Mouse (Mus musculus): ENCODE measurements around the gene Prmt8. TPM values are rescaled to one million over a fixed set of nuclear protein-coding genes. Genes with fewer than 3 reads are reported as not detected.

The Prmt8 gene
- polyA plus RNA-seq, 1 experiment from 2014 or later: 0.13 TPM

DNA sequence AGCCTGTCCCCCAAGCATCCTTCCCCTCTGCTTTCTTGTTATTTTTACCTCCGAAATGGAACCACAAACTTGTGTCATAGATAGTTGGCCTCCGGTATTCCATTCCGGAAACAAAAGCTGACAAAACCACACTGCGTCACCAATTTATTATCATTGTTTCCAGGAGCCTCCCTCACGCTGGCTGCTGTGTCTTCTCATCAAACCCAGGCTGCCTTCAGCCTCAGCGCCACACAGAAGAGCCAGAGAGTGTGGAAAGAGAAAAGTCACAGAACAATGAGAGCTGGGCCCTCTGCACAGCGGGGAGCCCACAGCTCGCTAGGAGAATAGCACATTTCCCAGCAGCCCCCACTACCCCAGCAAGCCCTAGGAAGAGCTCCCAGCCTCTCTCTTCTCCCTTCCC is 46.1 kb downstream of the Prmt8 start:
- Histone ChIP-seq H3K9ac (ENCODE audit: low read length) (no peak overlapping the region), H3K9me3 (ENCODE audit: control insufficient read depth, low read length) (no peaks in the 10 kb centered on the region), H3K4me1 (ENCODE audit: control insufficient read depth, insufficient read depth, low read length) (no peaks in the 10 kb centered on the region), H3K27me3 (ENCODE audit: control insufficient read depth, insufficient read depth, low read length) (no peaks in the 10 kb centered on the region), H3K36me3 (ENCODE audit: control insufficient read depth, insufficient read depth, low read length) (no peaks in the 10 kb centered on the region), H3K27ac (replicated peaks; ENCODE audit: low read depth, low read length) (no peak overlapping the region), H3K4me3 (ENCODE audit: low read depth, low read length) (no peak overlapping the region), H3K4me2 (ENCODE audit: low read depth, severe bottlenecking) (no peak overlapping the region)
- ATAC-seq (ENCODE audit: insufficient number of reproducible peaks, low FRiP score, low TSS enrichment, low read depth) (no peak), DNase-seq (ENCODE audit: low spot score) (no peak)
- WGBS: 64% methylated on average over 8 of the region's 8 CpGs

DNA sequence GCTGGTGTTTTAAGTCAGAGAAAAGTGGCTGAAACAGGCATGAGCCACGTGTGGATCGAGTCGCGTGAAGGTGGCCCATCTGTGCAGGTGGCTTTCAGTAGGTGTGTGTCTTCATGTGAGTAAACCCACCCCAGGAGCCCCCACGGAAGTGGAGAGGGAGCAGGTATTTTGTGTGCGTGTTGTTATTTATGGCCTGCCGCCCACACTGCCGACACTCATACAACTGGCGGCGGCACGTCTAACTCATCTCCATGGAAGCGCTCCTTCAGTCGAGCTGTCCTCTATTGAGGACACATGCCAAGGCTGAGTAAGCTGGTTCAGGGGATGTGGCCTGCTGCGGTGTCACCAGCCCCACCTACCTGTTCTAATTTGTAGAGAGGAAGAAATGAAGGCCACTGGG is 49.4 kb downstream of the Prmt8 start:
- DNase-seq (ENCODE audit: low spot score) (no peak), ATAC-seq (ENCODE audit: insufficient number of reproducible peaks, low FRiP score, low TSS enrichment, low read depth) (no peak)
- Histone ChIP-seq H3K4me2 (ENCODE audit: low read depth, severe bottlenecking) (no peak overlapping the region), H3K27me3 (ENCODE audit: control insufficient read depth, insufficient read depth, low read length) (no peaks in the 10 kb centered on the region), H3K4me1 (ENCODE audit: control insufficient read depth, insufficient read depth, low read length) (no peaks in the 10 kb centered on the region), H3K4me3 (ENCODE audit: low read depth, low read length) (no peak overlapping the region), H3K27ac (replicated peaks; ENCODE audit: low read depth, low read length) (no peak overlapping the region), H3K9ac (ENCODE audit: low read length) (no peak overlapping the region), H3K9me3 (ENCODE audit: control insufficient read depth, low read length) (no peaks in the 10 kb centered on the region), H3K36me3 (ENCODE audit: control insufficient read depth, insufficient read depth, low read length) (no peaks in the 10 kb centered on the region)
- 86% methylated on average over 14 of the region's 14 CpGs for WGBS

DNA sequence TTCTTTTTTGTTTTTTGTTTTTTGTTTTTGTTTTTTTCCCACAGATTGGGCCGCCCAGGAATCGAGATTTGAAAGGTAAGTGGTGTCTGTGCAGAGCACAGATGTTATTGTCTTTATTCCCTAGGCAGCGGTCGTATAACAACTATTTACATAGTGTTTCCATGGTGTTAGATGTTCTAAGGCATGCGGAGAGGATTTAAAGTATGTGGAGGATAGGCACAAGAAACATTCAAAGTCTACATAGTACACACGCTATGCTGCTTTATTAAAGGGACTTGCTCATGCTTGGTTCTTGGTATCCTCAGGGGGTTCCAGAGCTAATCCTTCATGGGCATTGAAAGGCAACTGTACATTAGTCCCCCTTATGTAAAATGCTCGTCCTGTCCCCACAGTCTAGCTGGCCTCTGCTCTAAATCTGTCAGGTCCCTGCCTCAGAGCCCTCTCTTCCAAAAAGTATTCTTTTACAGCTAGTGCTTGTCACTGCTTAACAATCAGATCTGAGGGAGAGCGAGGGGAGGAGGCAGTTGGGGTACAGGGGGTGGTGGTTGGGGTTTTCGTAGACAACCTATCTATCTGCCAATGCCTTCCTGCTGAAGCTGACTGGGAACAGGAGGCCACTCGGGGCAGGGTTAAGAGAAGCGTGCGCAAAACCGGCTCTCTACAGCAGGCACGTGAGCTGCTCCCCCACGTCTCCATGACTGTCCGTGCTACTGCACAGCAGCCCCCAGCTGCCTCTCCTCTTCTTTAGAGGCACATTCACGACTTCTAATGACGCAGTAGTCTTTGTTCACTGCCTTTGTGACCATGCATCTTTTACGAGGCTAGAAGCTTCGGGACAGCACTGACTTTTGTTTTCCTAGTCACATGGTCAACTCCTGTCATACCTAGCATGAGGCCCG is 51.8 kb downstream of the Prmt8 start:
- H3K4me2 ChIP-seq (ENCODE audit: low read depth, severe bottlenecking): no peak overlapping the region
- no peak overlapping the region for H3K4me3 ChIP-seq (ENCODE audit: low read depth, low read length)
- ATAC-seq (ENCODE audit: insufficient number of reproducible peaks, low FRiP score, low TSS enrichment, low read depth) (no peak), DNase-seq (ENCODE audit: low spot score) (no peak)
- no peaks in the 10 kb centered on the region for H3K27me3 ChIP-seq (ENCODE audit: control insufficient read depth, insufficient read depth, low read length)
- H3K9ac ChIP-seq (ENCODE audit: low read length): no peak overlapping the region
- H3K4me1 ChIP-seq (ENCODE audit: control insufficient read depth, insufficient read depth, low read length): no peaks in the 10 kb centered on the region
- H3K9me3 ChIP-seq (ENCODE audit: control insufficient read depth, low read length): no peaks in the 10 kb centered on the region
- H3K36me3 ChIP-seq (ENCODE audit: control insufficient read depth, insufficient read depth, low read length): no peaks in the 10 kb centered on the region
- WGBS: 66% methylated on average over 21 of the region's 21 CpGs
- no peak overlapping the region for H3K27ac ChIP-seq (replicated peaks; ENCODE audit: low read depth, low read length)

DNA sequence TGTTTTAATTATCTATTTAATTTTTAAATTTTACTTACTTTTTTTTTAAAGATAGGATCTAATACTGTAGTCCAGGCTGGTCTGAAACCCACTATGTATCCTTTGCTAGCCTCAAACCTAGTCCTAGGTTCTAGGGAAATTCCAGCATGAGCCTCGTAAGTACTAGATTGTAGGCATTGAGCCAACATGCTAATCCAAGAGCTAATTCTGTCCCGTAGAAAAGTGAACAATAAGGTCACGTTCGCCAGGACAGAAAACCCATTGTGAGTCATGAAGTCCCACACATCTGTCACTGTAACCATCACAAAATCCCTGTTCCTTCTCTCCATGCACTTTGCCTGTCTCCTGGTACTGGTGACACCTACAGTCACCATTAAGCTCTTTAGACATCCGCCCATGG is 53.8 kb downstream of the Prmt8 start:
- no peak for DNase-seq (ENCODE audit: low spot score)
- no peak for ATAC-seq (ENCODE audit: insufficient number of reproducible peaks, low FRiP score, low TSS enrichment, low read depth)
- Histone ChIP-seq H3K9ac (ENCODE audit: low read length) (no peak overlapping the region), H3K9me3 (ENCODE audit: control insufficient read depth, low read length) (no peaks in the 10 kb centered on the region), H3K4me3 (ENCODE audit: low read depth, low read length) (no peak overlapping the region), H3K27ac (replicated peaks; ENCODE audit: low read depth, low read length) (no peak overlapping the region), H3K4me1 (ENCODE audit: control insufficient read depth, insufficient read depth, low read length) (no peaks in the 10 kb centered on the region), H3K36me3 (ENCODE audit: control insufficient read depth, insufficient read depth, low read length) (no peaks in the 10 kb centered on the region), H3K4me2 (ENCODE audit: low read depth, severe bottlenecking) (no peak overlapping the region), H3K27me3 (ENCODE audit: control insufficient read depth, insufficient read depth, low read length) (no peaks in the 10 kb centered on the region)
- WGBS: 94% methylated on average over 5 of the region's 5 CpGs

DNA sequence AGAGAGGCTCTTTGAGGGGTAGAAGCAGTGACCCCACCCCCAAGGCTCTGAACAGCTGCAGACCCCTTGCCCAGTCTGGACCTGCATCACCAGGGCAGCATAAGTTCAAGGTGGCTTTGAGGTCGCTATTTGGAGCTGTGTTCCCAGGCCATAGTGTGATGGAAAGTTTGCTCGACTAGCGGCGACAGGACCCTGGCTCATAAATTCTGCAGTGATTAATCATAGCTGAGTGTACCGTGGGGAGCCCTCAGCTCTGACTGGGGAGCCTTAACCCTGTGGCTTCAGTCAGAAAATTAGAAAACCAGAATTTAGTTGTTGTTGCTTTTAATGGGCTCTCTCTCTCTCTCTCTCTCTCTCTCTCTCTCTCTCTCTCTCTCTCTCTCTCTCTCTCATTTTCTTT is 54.4 kb downstream of the Prmt8 start:
- 39% methylated on average over 5 of the region's 5 CpGs for WGBS
- Histone ChIP-seq H3K9ac (ENCODE audit: low read length) (no peak overlapping the region), H3K36me3 (ENCODE audit: control insufficient read depth, insufficient read depth, low read length) (no peaks in the 10 kb centered on the region), H3K27ac (replicated peaks; ENCODE audit: low read depth, low read length) (no peak overlapping the region), H3K9me3 (ENCODE audit: control insufficient read depth, low read length) (no peaks in the 10 kb centered on the region), H3K27me3 (ENCODE audit: control insufficient read depth, insufficient read depth, low read length) (no peaks in the 10 kb centered on the region), H3K4me3 (ENCODE audit: low read depth, low read length) (no peak overlapping the region), H3K4me1 (ENCODE audit: control insufficient read depth, insufficient read depth, low read length) (no peaks in the 10 kb centered on the region), H3K4me2 (ENCODE audit: low read depth, severe bottlenecking) (no peak overlapping the region)
- peak; percentile 35; the same call in 1 of the 2 replicates for ATAC-seq (ENCODE audit: insufficient number of reproducible peaks, low FRiP score, low TSS enrichment, low read depth)
- DNase-seq (ENCODE audit: low spot score): no peak

DNA sequence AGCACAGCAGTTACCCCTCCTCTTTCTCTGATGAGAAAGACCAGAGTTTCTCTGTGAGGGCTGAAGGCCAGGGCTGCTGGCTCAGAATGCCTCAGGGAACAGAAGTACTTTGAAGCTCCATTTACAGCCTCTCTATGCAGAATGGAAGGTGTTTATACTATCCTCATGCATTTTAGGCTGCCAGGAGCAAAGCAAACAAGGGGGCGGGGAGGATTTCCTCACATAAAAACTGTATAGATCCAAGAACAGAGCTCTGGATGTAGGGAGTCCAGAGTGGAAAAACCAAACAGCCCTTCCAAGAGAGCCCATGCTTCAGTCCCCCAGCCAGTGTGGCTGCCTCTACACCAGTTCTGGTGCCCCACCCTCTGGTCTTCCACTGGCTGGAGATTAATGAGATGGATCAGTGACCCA is 61.0 kb downstream of the Prmt8 start:
- H3K9ac ChIP-seq (ENCODE audit: low read length): no peak overlapping the region
- WGBS: 34% methylated on average over 1 of the region's 1 CpGs
- H3K4me2 ChIP-seq (ENCODE audit: low read depth, severe bottlenecking): no peak overlapping the region
- peaks cover 7% of the 10 kb centered on the region; the same call in 1 of the 2 replicates for H3K4me1 ChIP-seq (ENCODE audit: control insufficient read depth, insufficient read depth, low read length)
- no peaks in the 10 kb centered on the region for H3K27me3 ChIP-seq (ENCODE audit: control insufficient read depth, insufficient read depth, low read length)
- H3K9me3 ChIP-seq (ENCODE audit: control insufficient read depth, low read length): no peaks in the 10 kb centered on the region
- no peak overlapping the region; the same call in 1 of the 2 replicates for H3K27ac ChIP-seq (replicated peaks; ENCODE audit: low read depth, low read length)
- H3K4me3 ChIP-seq (ENCODE audit: low read depth, low read length): no peak overlapping the region
- ATAC-seq (ENCODE audit: insufficient number of reproducible peaks, low FRiP score, low TSS enrichment, low read depth) (no peak; the same call in 1 of the 2 replicates), DNase-seq (ENCODE audit: low spot score) (no peak)
- no peaks in the 10 kb centered on the region for H3K36me3 ChIP-seq (ENCODE audit: control insufficient read depth, insufficient read depth, low read length)

DNA sequence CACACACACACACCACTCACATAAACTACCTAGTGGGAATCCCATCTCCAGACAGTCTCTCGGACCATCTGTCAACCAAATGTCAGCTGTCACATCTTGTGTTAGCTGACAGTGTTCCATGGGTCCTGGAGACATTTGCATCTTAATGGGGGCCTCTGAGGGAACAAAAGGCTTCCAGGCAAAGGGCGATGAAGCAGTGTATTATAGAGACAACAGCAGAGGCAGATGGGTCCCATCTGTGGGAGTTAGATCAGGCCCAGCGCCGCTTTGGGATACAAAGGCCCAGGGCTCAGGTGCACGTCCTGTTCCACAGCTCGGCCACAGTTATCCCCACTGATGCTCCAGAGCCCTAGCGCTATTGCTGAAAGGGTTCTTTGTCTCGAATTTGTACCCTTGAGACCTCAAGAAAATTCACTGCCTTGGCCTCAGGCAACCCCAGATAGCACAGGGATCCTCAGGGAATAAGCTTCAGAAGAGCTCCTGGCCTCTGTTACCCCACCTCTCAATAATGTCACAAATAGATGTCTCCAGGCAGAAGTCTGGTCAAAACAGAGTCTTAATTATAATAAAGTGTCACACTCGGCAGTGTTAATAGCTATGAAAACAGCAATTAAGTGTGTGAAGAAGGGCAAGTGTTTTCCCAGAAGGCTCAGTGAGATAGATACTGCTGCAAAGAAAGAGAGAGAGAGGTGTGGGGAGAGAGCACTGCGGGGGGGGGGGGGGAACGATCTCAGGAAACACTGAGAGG is 68.1 kb downstream of the Prmt8 start:
- Histone ChIP-seq H3K4me3 (ENCODE audit: low read depth, low read length) (no peak overlapping the region), H3K36me3 (ENCODE audit: control insufficient read depth, insufficient read depth, low read length) (no peaks in the 10 kb centered on the region), H3K9ac (ENCODE audit: low read length) (no peak overlapping the region), H3K4me2 (ENCODE audit: low read depth, severe bottlenecking) (no peak overlapping the region), H3K9me3 (ENCODE audit: control insufficient read depth, low read length) (no peaks in the 10 kb centered on the region), H3K27me3 (ENCODE audit: control insufficient read depth, insufficient read depth, low read length) (no peaks in the 10 kb centered on the region), H3K4me1 (ENCODE audit: control insufficient read depth, insufficient read depth, low read length) (no peaks in the 10 kb centered on the region), H3K27ac (replicated peaks; ENCODE audit: low read depth, low read length) (no peak overlapping the region)
- DNase-seq (ENCODE audit: low spot score): no peak
- no peak for ATAC-seq (ENCODE audit: insufficient number of reproducible peaks, low FRiP score, low TSS enrichment, low read depth)
- WGBS: 55% methylated on average over 10 of the region's 11 CpGs

DNA sequence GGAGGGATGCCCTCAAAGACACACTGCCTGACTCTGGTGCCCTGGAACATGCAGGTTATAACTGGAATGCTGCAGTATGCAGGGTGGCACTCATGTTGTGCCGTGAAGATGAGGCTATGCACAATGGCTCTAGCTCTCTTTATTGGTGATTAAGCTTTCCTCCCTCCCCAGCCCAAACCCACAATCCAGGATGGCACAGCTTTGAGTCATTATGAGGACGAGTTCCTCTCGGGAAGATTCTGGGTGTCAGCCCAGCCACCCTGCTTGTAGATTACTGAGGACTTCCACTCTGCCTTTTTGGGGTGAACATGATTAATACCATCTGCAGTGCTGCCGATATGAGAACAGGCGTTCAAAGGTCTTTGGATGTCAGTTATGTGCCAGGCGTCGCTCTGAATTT is 75.6 kb downstream of the Prmt8 start:
- Histone ChIP-seq H3K9me3 (ENCODE audit: control insufficient read depth, low read length) (no peaks in the 10 kb centered on the region), H3K4me1 (ENCODE audit: control insufficient read depth, insufficient read depth, low read length) (0 out of 2 replicates have a peak, but pooled peaks cover 3% of the 10 kb centered on the region), H3K9ac (ENCODE audit: low read length) (no peak overlapping the region), H3K27me3 (ENCODE audit: control insufficient read depth, insufficient read depth, low read length) (no peaks in the 10 kb centered on the region), H3K4me3 (ENCODE audit: low read depth, low read length) (no peak overlapping the region), H3K4me2 (ENCODE audit: low read depth, severe bottlenecking) (no peak overlapping the region), H3K36me3 (ENCODE audit: control insufficient read depth, insufficient read depth, low read length) (no peaks in the 10 kb centered on the region), H3K27ac (replicated peaks; ENCODE audit: low read depth, low read length) (no peak overlapping the region)
- ATAC-seq (ENCODE audit: insufficient number of reproducible peaks, low FRiP score, low TSS enrichment, low read depth): no peak
- no peak for DNase-seq (ENCODE audit: low spot score)
- WGBS: 89% methylated on average over 7 of the region's 7 CpGs
